Mouse (Mus musculus) retina, postnatal 1 day (tissue): ENCODE results near the gene Elmsan1.

Experiments
- DNase-seq: peaks from one replicate; pipeline ENCODE4 v3.0.0-alpha.2; 2012

Elmsan1 gene

GRCm38 (mm10) chr12:84142281-84143050, 76.2 kb downstream of the Elmsan1 start:
- peak; percentile 44 for DNase-seq

- DNase-seq = no peak
Measured at GRCm38 (mm10) chr12:84141271-84141670, 77.4 kb downstream of the Elmsan1 start.

GRCm38 (mm10) chr12:84140135-84140534, 78.5 kb downstream of the Elmsan1 start:
- DNase-seq = no peak

GRCm38 (mm10) chr12:84137131-84137530, 81.5 kb downstream of the Elmsan1 start:
- no peak for DNase-seq

- DNase-seq = peak; percentile 40
Measured at GRCm38 (mm10) chr12:84132265-84132664, 86.4 kb downstream of the Elmsan1 start.

- no peak for DNase-seq
Measured at GRCm38 (mm10) chr12:84129931-84130330, 88.8 kb downstream of the Elmsan1 start.

- DNase-seq = no peak
Measured at GRCm38 (mm10) chr12:84128576-84128975, 90.1 kb downstream of the Elmsan1 start.

GRCm38 (mm10) chr12:84126899-84127298, 91.8 kb downstream of the Elmsan1 start:
- no peak for DNase-seq

GRCm38 (mm10) chr12:84125892-84126291, 92.8 kb downstream of the Elmsan1 start:
- DNase-seq = no peak

GRCm38 (mm10) chr12:84119584-84119983, 99.1 kb downstream of the Elmsan1 start:
- no peak for DNase-seq

- peak; percentile 96 for DNase-seq
Measured at GRCm38 (mm10) chr12:84114153-84114994, 104.3 kb downstream of the Elmsan1 start, which contains the start of gene Dnal1. TSS of gene Dnal1 (plus strand) at chr12:84114366.

GRCm38 (mm10) chr12:84113676-84114075, 105.0 kb downstream of the Elmsan1 start:
- DNase-seq = no peak

GRCm38 (mm10) chr12:84110814-84111213, 107.9 kb downstream of the Elmsan1 start:
- no peak for DNase-seq

GRCm38 (mm10) chr12:84109924-84110323, 108.8 kb downstream of the Elmsan1 start:
- no peak for DNase-seq

- no peak for DNase-seq
Measured at GRCm38 (mm10) chr12:84107692-84108091, 111.0 kb downstream of the Elmsan1 start.

GRCm38 (mm10) chr12:84107012-84107411, 111.7 kb downstream of the Elmsan1 start:
- DNase-seq = no peak

- no peak for DNase-seq
Measured at GRCm38 (mm10) chr12:84101493-84101845, 117.2 kb downstream of the Elmsan1 start.

- peak; percentile 71 for DNase-seq
Measured at GRCm38 (mm10) chr12:84100604-84101492, 117.8 kb downstream of the Elmsan1 start, which contains the start of gene Acot6. TSS of gene Acot6 (plus strand) at chr12:84100654.

- peak; percentile 2 for DNase-seq
Measured at GRCm38 (mm10) chr12:84100071-84100470, 118.6 kb downstream of the Elmsan1 start.

GRCm38 (mm10) chr12:84099605-84100004, 119.1 kb downstream of the Elmsan1 start:
- DNase-seq = no peak
